Mouse (Mus musculus): Measurements from ENCODE around the gene Mllt11. TPM values are rescaled to one million over a fixed set of nuclear protein-coding genes. Genes with fewer than 3 reads are reported as not detected.

Mllt11 gene
- total RNA-seq, 2 experiments from 2014 or later, result 1.2 TPM; not detected in 1

GRCm38 (mm10) chr3:95247660-95248336 is 15.8 kb upstream of the Mllt11 start:
- ATAC-seq (replicated peaks; ENCODE audit: low FRiP score, poor library complexity, severe bottlenecking), result no peak

GRCm38 (mm10) chr3:95246465-95247231 is 14.7 kb upstream of the Mllt11 start:
- peak; percentile 88 for ATAC-seq (replicated peaks; ENCODE audit: low FRiP score, poor library complexity, severe bottlenecking)

GRCm38 (mm10) chr3:95243086-95243485 is 11.1 kb upstream of the Mllt11 start:
- no peak for ATAC-seq (replicated peaks; ENCODE audit: low FRiP score, poor library complexity, severe bottlenecking)

- no peak for ATAC-seq (replicated peaks; ENCODE audit: low FRiP score, poor library complexity, severe bottlenecking)
Measured at GRCm38 (mm10) chr3:95241498-95241897, 9.5 kb upstream of the Mllt11 start, which contains the start of gene Gm128. TSS of gene Gm128 (minus strand) at chr3:95241598.

GRCm38 (mm10) chr3:95240900-95241299 is 8.9 kb upstream of the Mllt11 start:
- ATAC-seq (replicated peaks; ENCODE audit: low FRiP score, poor library complexity, severe bottlenecking), result no peak

GRCm38 (mm10) chr3:95239971-95240370 is 8.0 kb upstream of the Mllt11 start:
- ATAC-seq (replicated peaks; ENCODE audit: low FRiP score, poor library complexity, severe bottlenecking), result no peak

- no peak for ATAC-seq (replicated peaks; ENCODE audit: low FRiP score, poor library complexity, severe bottlenecking)
Measured at GRCm38 (mm10) chr3:95239022-95239421, 7.1 kb upstream of the Mllt11 start.

- ATAC-seq (replicated peaks; ENCODE audit: low FRiP score, poor library complexity, severe bottlenecking), result no peak
Measured at GRCm38 (mm10) chr3:95237541-95238099, 5.6 kb upstream of the Mllt11 start.

- ATAC-seq (replicated peaks; ENCODE audit: low FRiP score, poor library complexity, severe bottlenecking), result no peak
Measured at GRCm38 (mm10) chr3:95235386-95236301, 3.7 kb upstream of the Mllt11 start.

- ATAC-seq (replicated peaks; ENCODE audit: low FRiP score, poor library complexity, severe bottlenecking), result no peak
Measured at GRCm38 (mm10) chr3:95233303-95233980, 1.5 kb upstream of the Mllt11 start.

- ATAC-seq (replicated peaks; ENCODE audit: low FRiP score, poor library complexity, severe bottlenecking), result no peak
Measured at GRCm38 (mm10) chr3:95232771-95233170, 800 bp upstream of the Mllt11 start.

- peak; percentile 55 for ATAC-seq (replicated peaks; ENCODE audit: low FRiP score, poor library complexity, severe bottlenecking)
Measured at GRCm38 (mm10) chr3:95230495-95231297, 1.3 kb downstream of the Mllt11 start.

GRCm38 (mm10) chr3:95229781-95230494 is 2.0 kb downstream of the Mllt11 start:
- ATAC-seq (replicated peaks; ENCODE audit: low FRiP score, poor library complexity, severe bottlenecking), result 0 out of 2 replicates have a peak, but pooled peaks have one; percentile 13

- ATAC-seq (replicated peaks; ENCODE audit: low FRiP score, poor library complexity, severe bottlenecking), result 0 out of 2 replicates have a peak, but pooled peaks have one; percentile 25
Measured at GRCm38 (mm10) chr3:95228894-95229780, 2.8 kb downstream of the Mllt11 start.

- peak; percentile 89 for ATAC-seq (replicated peaks; ENCODE audit: low FRiP score, poor library complexity, severe bottlenecking)
Measured at GRCm38 (mm10) chr3:95228148-95228893, 3.6 kb downstream of the Mllt11 start, which contains the start of gene Cdc42se1. TSS of gene Cdc42se1 (plus strand) at chr3:95228732.

- ATAC-seq (replicated peaks; ENCODE audit: low FRiP score, poor library complexity, severe bottlenecking), result no peak
Measured at GRCm38 (mm10) chr3:95227214-95227613, 4.8 kb downstream of the Mllt11 start.
